8 mouse cellular contexts compared by ENCODE assay signal in the genomic region with DNA sequence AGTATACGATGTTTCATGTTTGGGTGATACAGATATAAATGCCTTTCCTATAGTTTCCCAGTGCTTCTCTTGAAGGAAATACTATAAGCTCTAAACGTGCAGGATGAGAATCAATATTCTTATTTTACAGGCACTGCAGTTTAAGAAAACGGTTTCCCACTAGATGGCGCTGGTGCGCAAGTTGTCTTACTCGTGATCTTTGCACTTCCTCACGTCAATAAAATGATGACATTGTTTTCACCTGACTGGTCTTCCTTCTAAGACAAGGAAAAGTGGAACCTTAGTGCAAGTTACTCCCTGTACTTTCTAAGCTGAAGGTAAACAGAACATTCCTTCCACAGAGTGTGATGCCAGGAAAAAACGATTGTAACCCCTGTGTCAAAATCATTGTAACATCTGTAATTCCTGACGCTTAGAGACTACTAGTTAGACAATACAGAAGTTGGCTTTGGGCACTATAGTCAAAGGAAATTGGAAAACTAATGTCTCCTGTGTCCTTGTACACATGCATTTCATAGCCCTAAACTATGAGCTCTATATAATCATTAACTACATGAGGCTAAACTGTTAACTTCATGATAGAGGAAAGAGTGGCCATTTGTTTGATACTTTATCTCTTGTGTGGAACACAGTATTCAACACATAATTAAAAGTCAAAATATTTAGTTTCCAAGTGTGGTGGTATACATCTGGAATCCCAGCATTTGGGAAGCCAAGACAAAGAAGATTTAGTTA. TPM values are rescaled to one million over a fixed set of nuclear protein-coding genes. Genes with fewer than 3 reads are reported as not detected.
DNase-seq lines count a peak whose midpoint lies in the region; ATAC-seq and TF ChIP-seq lines count a peak whose summit lies in the region.

No protein-coding gene starts in this region.

- H3K27ac ChIP-seq in kidney, postnatal 0 days, result no peak overlapping the region
- no peak overlapping the region for H3K27ac ChIP-seq in liver, embryonic 11.5 days (ENCODE audit: low read depth, low read length)

- H3K36me3 ChIP-seq in kidney, postnatal 0 days (ENCODE audit: insufficient read depth, low read length), result peaks cover 4% of the 10 kb centered on the region; the same call in 1 of the 2 replicates
- H3K36me3 ChIP-seq in liver, embryonic 11.5 days (ENCODE audit: control insufficient read depth, insufficient read depth, low read length), result no peaks in the 10 kb centered on the region

- H3K9me3 ChIP-seq in kidney, postnatal 0 days (replicated peaks; ENCODE audit: low read length), result no peaks in the 10 kb centered on the region
- H3K9me3 ChIP-seq in liver, embryonic 11.5 days (ENCODE audit: control insufficient read depth, low read length), result no peaks in the 10 kb centered on the region

- H3K4me3 ChIP-seq in kidney, postnatal 0 days (replicated peaks; ENCODE audit: low read depth, low read length), result no peak overlapping the region
- no peak overlapping the region for H3K4me3 ChIP-seq in liver, embryonic 11.5 days (ENCODE audit: low read depth, low read length)

- H3K4me2 ChIP-seq in kidney, postnatal 0 days (ENCODE audit: low read length), result no peak overlapping the region
- no peak overlapping the region for H3K4me2 ChIP-seq in liver, embryonic 11.5 days

- peak; percentile 97 for TF ChIP-seq CTCF in kidney, postnatal 0 days (IDR thresholded peaks at IDR 0.05; ENCODE audit: low read depth)

- ATAC-seq in frontal cortex, adult (ENCODE audit: low TSS enrichment), result peak; percentile 42; the same call in 1 of the 2 replicates
- no peak for ATAC-seq in kidney, postnatal 0 days (replicated peaks; ENCODE audit: low FRiP score, low read depth)
- ATAC-seq in liver, embryonic 11.5 days (replicated peaks; ENCODE audit: low FRiP score), result no peak

- no peaks in the 10 kb centered on the region for H3K27me3 ChIP-seq in kidney, postnatal 0 days (ENCODE audit: insufficient read depth, low read length)
- no peaks in the 10 kb centered on the region for H3K27me3 ChIP-seq in liver, embryonic 11.5 days (replicated peaks; ENCODE audit: control insufficient read depth, insufficient read depth, low read length)

- H3K4me1 ChIP-seq in kidney, postnatal 0 days (replicated peaks; ENCODE audit: insufficient read depth, low read length), result no peaks in the 10 kb centered on the region
- H3K4me1 ChIP-seq in liver, embryonic 11.5 days (replicated peaks; ENCODE audit: control insufficient read depth, insufficient read depth, low read length), result peaks cover 12% of the 10 kb centered on the region; the same call in 1 of the 2 replicates

- WGBS in kidney, postnatal 0 days, result 16% methylated on average over 9 of the region's 9 CpGs
- 17% methylated on average over 9 of the region's 9 CpGs for WGBS in liver, embryonic 11.5 days

- no peak overlapping the region for H3K9ac ChIP-seq in kidney, postnatal 0 days (ENCODE audit: low read depth, low read length)
- H3K9ac ChIP-seq in liver, embryonic 11.5 days (ENCODE audit: low read depth, low read length), result no peak overlapping the region

- DNase-seq in ovary, postnatal 10 days (ENCODE audit: low spot score), result peak; percentile 56
- no peak for DNase-seq in ovary, adult 18-20 months (ENCODE audit: low spot score)
- peak; percentile 49 for DNase-seq in brain, embryonic 18.5 days (ENCODE audit: low read depth, low spot score)
- DNase-seq in kidney, postnatal 0 days (ENCODE audit: low spot score), result peak; percentile 81
- peak; percentile 55 for DNase-seq in liver, embryonic 11.5 days (ENCODE audit: low spot score)
- peak; percentile 67 for DNase-seq in right cerebral cortex, adult 18-20 months
- peak; percentile 55 to 73 for DNase-seq in urinary bladder, adult 18-20 months (ENCODE audit: low spot score in 2 of 2)

RNA-seq across cellular contexts. Expression of gene Rbm45, which starts 2.4 kb away (rescaled TPM):
- polyA plus RNA-seq in kidney, postnatal 0 days (2015; fragmentation: Nextera tagmentation; extraction: Ambion mirVana), result 19.0 and 19.4 TPM in 2 replicates
- polyA plus RNA-seq in liver, embryonic 11.5 days (2014; fragmentation: Nextera tagmentation; extraction: Ambion mirVana), result 12.0 TPM in 2 replicates

RNA-seq across cellular contexts. Expression of gene Cyct, which starts 7.1 kb away (rescaled TPM):
- 0.18 TPM in 1 of 2 replicates, not detected in the other for polyA plus RNA-seq in kidney, postnatal 0 days (2015; fragmentation: Nextera tagmentation; extraction: Ambion mirVana)
- polyA plus RNA-seq in liver, embryonic 11.5 days (2014; fragmentation: Nextera tagmentation; extraction: Ambion mirVana), result 0.27 TPM in 1 of 2 replicates, not detected in the other

RNA-seq across cellular contexts. Expression of gene Pde11a, which starts 28.8 kb away (rescaled TPM):
- polyA plus RNA-seq in kidney, postnatal 0 days (2015; fragmentation: Nextera tagmentation; extraction: Ambion mirVana), result 0.71 and 0.89 TPM in 2 replicates
- polyA plus RNA-seq in liver, embryonic 11.5 days (2014; fragmentation: Nextera tagmentation; extraction: Ambion mirVana), result 0.12 and 0.40 TPM in 2 replicates

RNA-seq across cellular contexts. Expression of gene Osbpl6, which starts 39.0 kb away (rescaled TPM):
- 19.4 and 20.5 TPM in 2 replicates for polyA plus RNA-seq in kidney, postnatal 0 days (2015; fragmentation: Nextera tagmentation; extraction: Ambion mirVana)
- 3.0 and 3.4 TPM in 2 replicates for polyA plus RNA-seq in liver, embryonic 11.5 days (2014; fragmentation: Nextera tagmentation; extraction: Ambion mirVana)
